Mouse (Mus musculus): ENCODE results near the gene Tes.

DNA sequence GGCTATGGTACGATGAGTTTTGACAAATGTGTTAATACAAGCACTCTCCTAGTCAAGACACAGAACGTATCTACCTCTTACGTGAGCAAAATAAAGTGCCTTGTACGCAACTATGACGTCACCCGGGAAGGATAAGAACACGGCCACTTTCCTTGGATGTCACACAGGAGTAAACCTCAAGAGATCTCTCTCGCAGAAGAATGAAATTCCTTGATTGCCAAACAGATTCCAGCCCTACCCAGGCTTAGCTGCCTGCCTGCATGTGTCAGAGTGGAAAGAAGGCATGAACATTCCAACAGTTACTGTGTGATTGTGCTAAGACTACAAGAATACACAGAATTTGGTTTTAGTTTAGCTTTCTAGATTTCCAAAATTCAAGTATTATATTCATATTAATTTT is 36.1 kb upstream of the Tes start:
- TF ChIP-seq CTCF (IDR thresholded peaks at IDR 0.05; ENCODE audit: control insufficient read depth, insufficient read depth, insufficient read length): no peak
- no peak for TF ChIP-seq MAX (IDR thresholded peaks at IDR 0.05)

Data from C2C12 (cell line).